Mouse (Mus musculus): ENCODE measurements around the gene Alkbh7.

Alkbh7 gene

DNA sequence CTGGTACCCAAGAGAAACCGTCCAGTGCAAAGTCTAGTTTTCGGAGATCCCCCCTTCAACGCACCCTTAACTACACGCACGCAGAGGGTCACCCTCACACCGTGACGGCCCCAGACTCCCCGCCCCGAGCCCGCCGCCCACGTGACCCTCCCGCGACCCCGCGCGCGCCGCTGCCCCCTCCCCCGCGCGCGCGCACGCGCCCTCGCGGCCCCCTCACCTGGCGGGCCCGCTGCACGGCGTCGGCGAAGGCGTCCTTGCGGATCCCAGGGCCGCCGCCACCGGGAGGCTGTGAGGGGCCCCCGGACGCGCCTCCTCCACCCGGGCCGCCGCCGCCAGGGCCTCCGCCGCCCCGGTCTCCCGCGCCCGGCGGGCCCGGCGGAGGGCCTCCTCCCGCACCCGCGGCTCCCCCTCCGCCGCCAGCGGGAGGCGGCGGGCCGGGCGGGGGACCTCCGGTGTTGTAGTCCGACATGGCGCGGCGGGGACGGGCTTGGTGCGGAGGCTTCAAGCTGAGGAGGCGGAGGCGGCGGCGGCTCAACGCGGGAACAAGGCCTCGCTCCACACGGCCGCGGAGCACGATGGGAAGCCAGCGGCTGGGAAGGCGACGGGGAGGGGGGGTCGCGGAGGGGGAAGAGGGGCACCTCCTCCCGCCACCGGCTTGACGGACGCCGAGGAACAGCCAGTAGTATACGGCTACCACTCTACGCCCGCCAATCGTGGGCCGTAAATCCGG is 34.0 kb downstream of the Alkbh7 start, which contains the start of gene Khsrp:
TSS of gene Khsrp (minus strand) at position 592 of the 730 bp plus-strand sequence.
- DNase-seq (ENCODE audit: low spot score in 2 of 2) = peak in 1 of 2 experiments; percentile 46

DNA sequence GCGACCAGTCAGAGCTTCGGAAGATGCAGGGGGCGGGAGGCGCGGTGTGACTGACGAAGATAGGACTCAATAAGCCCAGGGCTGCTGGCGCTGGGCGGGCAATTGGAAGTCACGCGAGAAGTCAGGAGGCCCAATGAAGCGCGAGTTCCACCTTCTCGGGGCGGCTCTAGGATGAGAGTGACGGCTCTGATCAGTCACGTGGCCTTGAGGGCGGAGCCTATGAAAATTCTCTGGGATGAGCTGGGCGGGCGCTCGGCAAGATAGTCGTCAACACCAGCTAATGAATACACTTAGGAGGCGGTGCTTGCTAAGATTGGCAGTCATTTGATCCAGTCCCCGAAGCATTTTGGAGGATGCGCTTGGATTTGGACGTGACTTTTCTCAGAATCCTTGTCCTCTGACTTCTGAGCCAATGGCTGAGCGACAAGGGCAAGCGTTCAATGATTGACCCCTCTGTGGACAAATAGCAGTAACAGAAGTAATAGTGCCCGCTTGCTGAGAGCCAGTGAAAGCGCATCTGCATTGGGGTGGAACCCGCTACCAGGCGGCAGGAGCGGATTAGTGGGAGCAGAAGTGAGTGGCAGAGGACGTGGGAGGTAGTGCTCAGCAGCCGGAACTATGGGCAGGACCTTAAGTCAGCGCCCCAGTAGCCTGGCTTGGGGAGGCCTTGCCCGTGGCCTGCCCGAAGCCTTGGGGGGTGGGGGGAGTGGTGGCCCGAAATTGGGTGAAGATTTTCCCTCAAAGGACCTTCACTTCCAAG is 34.7 kb downstream of the Alkbh7 start:
- DNase-seq (ENCODE audit: low spot score in 2 of 2) = peak; percentile 100

DNA sequence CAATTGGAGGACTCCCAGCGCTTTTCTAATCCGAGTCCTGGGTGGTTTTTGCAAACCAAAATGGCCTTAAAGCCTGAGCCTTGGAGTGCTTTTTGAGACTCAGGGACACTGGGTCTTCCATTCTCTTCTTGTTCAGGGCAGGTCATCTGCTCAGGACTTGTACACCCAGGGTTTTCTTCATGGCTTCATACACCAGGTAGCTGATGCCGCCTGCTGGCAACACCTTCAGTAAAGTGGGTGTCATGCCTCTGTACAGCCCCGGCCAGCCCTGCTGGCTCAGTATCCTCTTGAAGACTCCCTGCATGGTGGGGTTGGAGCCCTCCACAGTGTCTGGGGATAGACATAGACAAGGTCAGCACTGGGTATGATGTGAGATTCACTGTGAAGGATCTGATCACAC is 35.7 kb downstream of the Alkbh7 start:
- no peak for DNase-seq (ENCODE audit: low spot score in 2 of 2)

DNA sequence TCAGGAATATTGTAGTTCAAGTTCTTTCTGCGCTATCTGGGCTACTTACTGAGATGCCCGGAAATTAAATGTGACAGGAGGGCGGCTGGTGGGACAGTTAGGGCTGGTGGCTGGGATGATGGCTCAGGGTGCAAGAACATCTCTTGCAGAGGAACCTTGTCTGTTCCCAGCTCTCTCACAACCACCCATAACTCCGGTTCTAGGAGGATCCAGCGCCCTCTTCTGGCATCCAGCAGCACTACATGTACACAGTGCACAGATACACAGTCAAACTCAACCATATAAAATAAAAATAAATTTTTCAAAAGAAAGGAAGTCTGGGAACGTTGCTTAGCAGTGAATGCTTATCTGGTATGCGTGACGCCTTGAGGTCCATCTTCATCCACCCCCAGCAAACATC is 41.8 kb downstream of the Alkbh7 start:
- no peak for DNase-seq (ENCODE audit: low spot score in 2 of 2)

DNA sequence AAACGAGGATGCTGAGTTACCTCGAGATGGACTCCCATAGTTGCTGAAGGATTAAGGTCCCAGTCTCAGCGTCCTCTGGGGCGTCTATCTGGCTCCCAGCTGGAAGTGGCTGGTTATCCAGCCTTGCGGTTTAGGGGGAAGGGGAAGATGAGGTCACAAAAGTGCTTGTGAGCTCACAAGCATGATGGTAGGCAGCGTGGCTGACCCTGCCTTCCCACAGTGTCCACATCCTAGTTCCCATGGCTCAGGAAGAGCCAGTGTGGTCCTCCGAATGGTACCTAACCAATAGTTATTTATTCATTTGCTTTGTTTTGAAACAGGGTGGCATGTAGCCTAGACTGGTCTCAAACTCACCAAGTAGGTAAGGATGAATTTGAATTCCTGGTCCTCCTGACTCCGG is 44.4 kb downstream of the Alkbh7 start, which contains the start of gene Slc25a41:
TSS of gene Slc25a41 (minus strand) at position 101 of the 400 bp plus-strand sequence.
- no peak for DNase-seq (ENCODE audit: low spot score in 2 of 2)

DNA sequence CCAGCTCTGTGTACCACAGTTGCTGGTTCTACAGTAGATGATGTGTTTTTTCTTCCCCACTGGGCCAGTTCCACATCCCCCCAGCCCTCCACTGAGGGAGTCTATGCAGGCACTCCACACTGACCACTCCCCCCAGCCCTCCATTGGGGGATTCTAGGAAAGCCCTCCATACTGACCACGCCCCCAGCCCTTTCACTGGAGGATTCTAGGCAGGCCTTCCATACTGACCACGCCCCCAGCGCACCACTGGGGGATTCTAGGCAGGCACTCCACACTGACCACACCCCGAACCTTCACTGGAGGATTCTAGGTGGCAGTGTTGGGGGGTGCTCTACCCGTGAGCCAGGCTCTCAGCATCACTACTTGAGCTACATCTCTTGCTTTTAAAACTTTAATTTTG is 50.3 kb downstream of the Alkbh7 start:
- DNase-seq (ENCODE audit: low spot score in 2 of 2) = no peak

DNA sequence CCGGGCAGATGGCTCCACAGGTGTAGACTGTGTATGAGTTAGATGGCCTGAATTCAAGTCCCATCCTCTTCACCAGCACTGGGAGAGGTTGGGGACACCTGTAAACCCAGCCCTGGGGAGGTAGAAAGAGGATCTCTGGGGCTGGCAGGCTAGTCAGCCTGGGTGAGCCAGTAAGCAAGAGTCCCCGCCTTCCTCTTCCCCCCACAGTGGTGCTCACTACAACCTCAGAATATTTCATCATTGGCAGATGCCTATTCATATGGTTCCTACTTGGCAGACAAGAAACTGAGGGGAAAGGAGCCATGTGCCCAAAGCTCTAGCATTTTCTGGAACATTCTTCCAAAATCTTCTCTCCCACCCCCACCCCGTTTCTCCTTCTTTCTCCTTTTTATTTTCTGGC is 51.7 kb downstream of the Alkbh7 start:
- no peak for DNase-seq (ENCODE audit: low spot score in 2 of 2)
